Mouse (Mus musculus) neural tube, embryonic 13.5 days (tissue): ENCODE results near the gene Calm3. TPM values are rescaled to one million over a fixed set of nuclear protein-coding genes. Genes with fewer than 3 reads are reported as not detected.
A peak's percentile ranks its signal among the peaks of the same experiment; 100 is the strongest.

ENCODE experiments used
- ATAC-seq: fragments of 200-750 bp; cut with Nextera tagmentation; 2 replicates; pipeline ENCODE4 v1.8.0; 2017; ENCODE audit warnings: low read depth, mild to moderate bottlenecking, moderate TSS enrichment, moderate library complexity
- H3K27ac ChIP-seq: fragments of 300-500 bp; sonication (generic); replicated peaks from 2 replicates; pipeline ENCODE4 v1.5.1; 2015; ENCODE audit warnings: moderate library complexity, mild to moderate bottlenecking, inconsistent platforms
- H3K27me3 ChIP-seq: fragments of 300-500 bp; sonication (generic); 2 replicates; pipeline ENCODE4 v1.6.1; 2015; ENCODE audit warnings: mild to moderate bottlenecking, inconsistent platforms
- H3K36me3 ChIP-seq: fragments of 300-500 bp; sonication (generic); 2 replicates; pipeline ENCODE4 v1.6.1; 2015; ENCODE audit warnings: mild to moderate bottlenecking, inconsistent platforms
- H3K4me1 ChIP-seq: fragments of 300-500 bp; sonication (generic); replicated peaks from 2 replicates; pipeline ENCODE4 v1.6.1; 2015; ENCODE audit warnings: inconsistent platforms
- H3K4me2 ChIP-seq: fragments of 300-500 bp; sonication (generic); 2 replicates; pipeline ENCODE4 v1.6.1; 2015; ENCODE audit warnings: inconsistent platforms, mild to moderate bottlenecking, moderate library complexity
- H3K4me3 ChIP-seq: fragments of 300-500 bp; sonication (generic); 2 replicates; pipeline ENCODE4 v1.5.1; 2015; ENCODE audit warnings: mild to moderate bottlenecking, inconsistent platforms
- H3K9ac ChIP-seq: fragments of 300-500 bp; sonication (generic); 2 replicates; pipeline ENCODE4 v1.6.1; 2015; ENCODE audit warnings: moderate library complexity, mild to moderate bottlenecking, inconsistent platforms
- H3K9me3 ChIP-seq: fragments of 300-500 bp; sonication (generic); 2 replicates; pipeline ENCODE4 v1.6.1; 2016; ENCODE audit warnings: inconsistent platforms
- WGBS: fragments of 180-500 bp; shearing (Covaris S2); methylation state at CpG from one replicate; pipeline ENCODE4 v1.1.7; 2015; 5-methylcytosine and 5-hydroxymethylcytosine counted together
- polyA plus RNA-seq: library from polyadenylated mRNA; unstranded; fragments of >200 nt; fragmentation: Nextera tagmentation; extraction: Ambion mirVana; gene quantifications from 2 replicates; pipeline ENCODE4 v1.2.1, GENCODE M21; 2015

The Calm3 gene
- polyA plus RNA-seq, 1 experiment from 2014 or later: 297 TPM

GRCm38 (mm10) chr7:16918670-16919069 lies 5.2 kb downstream of the Calm3 start:
- Histone ChIP-seq H3K36me3 (peaks cover 65% of the 10 kb centered on the region), H3K27ac (peak overlapping the region; percentile 9; the same call in 1 of the 2 replicates), H3K9me3 (no peaks in the 10 kb centered on the region), H3K4me3 (no peak overlapping the region), H3K27me3 (no peaks in the 10 kb centered on the region), H3K9ac (0 out of 2 replicates have a peak overlapping the region, but pooled peaks have one; percentile 13), H3K4me2 (no peak overlapping the region), H3K4me1 (peaks cover 68% of the 10 kb centered on the region)
- WGBS: 73% methylated on average over 3 of the region's 3 CpGs
- ATAC-seq: no peak

GRCm38 (mm10) chr7:16918014-16918413 lies 5.9 kb downstream of the Calm3 start:
- Histone ChIP-seq H3K4me3 (no peak overlapping the region), H3K4me1 (peaks cover 72% of the 10 kb centered on the region), H3K4me2 (no peak overlapping the region), H3K9ac (peak overlapping the region; percentile 9; the same call in 1 of the 2 replicates), H3K27me3 (no peaks in the 10 kb centered on the region), H3K36me3 (peaks cover 65% of the 10 kb centered on the region), H3K27ac (peak overlapping the region; percentile 49; the same call in 1 of the 2 replicates), H3K9me3 (no peaks in the 10 kb centered on the region)
- no peak for ATAC-seq
- 60% methylated on average over 9 of the region's 9 CpGs for WGBS

- peaks cover 72% of the 10 kb centered on the region for H3K4me1 ChIP-seq
- H3K27me3 ChIP-seq: no peaks in the 10 kb centered on the region
- H3K9ac ChIP-seq: 0 out of 2 replicates have a peak overlapping the region, but pooled peaks have one; percentile 9
- no peak overlapping the region for H3K4me2 ChIP-seq
- H3K9me3 ChIP-seq: no peaks in the 10 kb centered on the region
- H3K4me3 ChIP-seq: no peak overlapping the region
- H3K36me3 ChIP-seq: peaks cover 65% of the 10 kb centered on the region
- 61% methylated on average over 11 of the region's 11 CpGs for WGBS
- no peak for ATAC-seq
- H3K27ac ChIP-seq: peak overlapping the region; percentile 49; the same call in 1 of the 2 replicates
Observed at GRCm38 (mm10) chr7:16917447-16917846, 6.5 kb downstream of the Calm3 start.

- Histone ChIP-seq H3K9ac (0 out of 2 replicates have a peak overlapping the region, but pooled peaks have one; percentile 12), H3K4me3 (no peak overlapping the region), H3K27ac (0 out of 2 replicates have a peak overlapping the region, but pooled peaks have one; percentile 19), H3K4me1 (peaks cover 69% of the 10 kb centered on the region), H3K9me3 (no peaks in the 10 kb centered on the region), H3K36me3 (peaks cover 65% of the 10 kb centered on the region), H3K4me2 (no peak overlapping the region), H3K27me3 (no peaks in the 10 kb centered on the region)
- WGBS: 87% methylated on average over 30 of the region's 30 CpGs
- no peak for ATAC-seq
Observed at GRCm38 (mm10) chr7:16916342-16917265, 7.3 kb downstream of the Calm3 start.

GRCm38 (mm10) chr7:16915461-16916340 lies 8.2 kb downstream of the Calm3 start:
- H3K4me1 ChIP-seq: peaks cover 60% of the 10 kb centered on the region
- WGBS: 90% methylated on average over 32 of the region's 32 CpGs
- ATAC-seq: no peak

GRCm38 (mm10) chr7:16914453-16915343 lies 9.2 kb downstream of the Calm3 start:
- Histone ChIP-seq H3K9me3 (no peaks in the 10 kb centered on the region), H3K9ac (no peak overlapping the region), H3K27ac (0 out of 2 replicates have a peak overlapping the region, but pooled peaks have one; percentile 18), H3K4me3 (no peak overlapping the region), H3K27me3 (no peaks in the 10 kb centered on the region), H3K4me2 (no peak overlapping the region), H3K36me3 (peaks cover 59% of the 10 kb centered on the region), H3K4me1 (peaks cover 50% of the 10 kb centered on the region)
- 83% methylated on average over 18 of the region's 18 CpGs for WGBS
- no peak; the same call in 1 of the 2 replicates for ATAC-seq

More at GRCm38 (mm10) chr7:16915461-16916340, 8.2 kb downstream of the Calm3 start:
- Histone ChIP-seq H3K9me3 (no peaks in the 10 kb centered on the region), H3K27ac (no peak overlapping the region), H3K36me3 (peaks cover 65% of the 10 kb centered on the region), H3K4me2 (no peak overlapping the region), H3K27me3 (no peaks in the 10 kb centered on the region), H3K9ac (no peak overlapping the region), H3K4me3 (no peak overlapping the region)

GRCm38 (mm10) chr7:16913806-16914452 lies 10.0 kb downstream of the Calm3 start:
- Histone ChIP-seq H3K4me3 (no peak overlapping the region), H3K27me3 (no peaks in the 10 kb centered on the region; the same call in 1 of the 2 replicates), H3K9ac (no peak overlapping the region), H3K4me1 (peaks cover 42% of the 10 kb centered on the region), H3K36me3 (peaks cover 51% of the 10 kb centered on the region), H3K4me2 (no peak overlapping the region), H3K9me3 (no peaks in the 10 kb centered on the region), H3K27ac (0 out of 2 replicates have a peak overlapping the region, but pooled peaks have one; percentile 18)
- peak; percentile 23 for ATAC-seq
- 40% methylated on average over 10 of the region's 10 CpGs for WGBS

GRCm38 (mm10) chr7:16912360-16912759 lies 11.6 kb downstream of the Calm3 start:
- H3K9ac ChIP-seq: no peak overlapping the region
- peaks cover 35% of the 10 kb centered on the region for H3K36me3 ChIP-seq
- H3K4me2 ChIP-seq: no peak overlapping the region
- no peak overlapping the region for H3K4me3 ChIP-seq
- no peaks in the 10 kb centered on the region; the same call in 1 of the 2 replicates for H3K27me3 ChIP-seq
- no peak for ATAC-seq
- H3K9me3 ChIP-seq: no peaks in the 10 kb centered on the region
- H3K4me1 ChIP-seq: peaks cover 26% of the 10 kb centered on the region
- WGBS: 62% methylated on average over 6 of the region's 6 CpGs
- no peak overlapping the region for H3K27ac ChIP-seq

- 91% methylated on average over 3 of the region's 3 CpGs for WGBS
- no peak for ATAC-seq
- Histone ChIP-seq H3K4me1 (peaks cover 23% of the 10 kb centered on the region), H3K36me3 (peaks cover 31% of the 10 kb centered on the region), H3K4me3 (no peak overlapping the region), H3K27me3 (no peaks in the 10 kb centered on the region; the same call in 1 of the 2 replicates), H3K9me3 (no peaks in the 10 kb centered on the region), H3K4me2 (no peak overlapping the region), H3K27ac (no peak overlapping the region), H3K9ac (no peak overlapping the region)
Observed at GRCm38 (mm10) chr7:16911904-16912303, 12.0 kb downstream of the Calm3 start.

GRCm38 (mm10) chr7:16909909-16910308 lies 14.0 kb downstream of the Calm3 start:
- H3K9me3 ChIP-seq: no peaks in the 10 kb centered on the region
- H3K4me3 ChIP-seq: no peak overlapping the region
- 52% methylated on average over 10 of the region's 10 CpGs for WGBS
- H3K4me2 ChIP-seq: no peak overlapping the region
- peaks cover 11% of the 10 kb centered on the region for H3K36me3 ChIP-seq
- no peaks in the 10 kb centered on the region; the same call in 1 of the 2 replicates for H3K27me3 ChIP-seq
- no peak overlapping the region for H3K9ac ChIP-seq
- H3K4me1 ChIP-seq: peaks cover 32% of the 10 kb centered on the region
- ATAC-seq: no peak
- H3K27ac ChIP-seq: no peak overlapping the region
